Mouse (Mus musculus) left cerebral cortex, adult 2 months (tissue): ENCODE measurements around the gene Gm43552. TPM values are rescaled to one million over a fixed set of nuclear protein-coding genes. Genes with fewer than 3 reads are reported as not detected.
"Not testable (repeated sequence)": the region's sequence is repeated elsewhere in the genome, so short reads cannot be mapped to it uniquely, and the experiment has no call there.

ENCODE experiments used
- DNase-seq, 2 experiments: peaks; one replicate each; pipeline ENCODE4 v3.0.0; 2021 to 2022; ENCODE audit warnings: low spot score in 2 of 2, mixed read lengths in 1 of 2; ENCODE audit errors: extremely low spot score in 1 of 2
- H3K27ac ChIP-seq: fragments of 200-600 bp; 2 replicates; pipeline ENCODE4 v1.8.1; 2022
- H3K4me3 ChIP-seq: fragments of 200-600 bp; 2 replicates; pipeline ENCODE4 v1.8.1; 2022
- CTCF ChIP-seq: fragments of 200-600 bp; IDR thresholded peaks from 2 replicates; pipeline ENCODE4 v1.8.1; 2022; ENCODE audit warnings: antibody characterized with exemption, mild to moderate bottlenecking, moderate library complexity
- intact Hi-C: fragments of 180-260 bp; cut with DNase I; formaldehyde crosslinking; loops from one replicate; pipeline ENCODE4 v1.15.1; 2025
- total RNA-seq, 2 experiments: library from RNA; stranded (reverse); gene quantifications; 2 replicates each; pipeline ENCODE4 v1.2.3; 2021

Gm43552 gene
- total RNA-seq, 2 experiments from 2014 or later, result not detected

GRCm38 (mm10) chr5:65487381-65487780 is 5.3 kb downstream of the Gm43552 start:
- Histone ChIP-seq H3K27ac (no peak overlapping the region), H3K4me3 (no peak overlapping the region)
- no peak for TF ChIP-seq CTCF
- no peak for DNase-seq
- intact Hi-C loops, result no loop called here

- DNase-seq, result no peak
- TF ChIP-seq CTCF, result no peak
- Histone ChIP-seq H3K4me3 (no peak overlapping the region), H3K27ac (no peak overlapping the region)
- intact Hi-C loops, result no loop called here
These were observed 6.1 kb downstream of the Gm43552 start for GRCm38 (mm10) chr5:65486514-65486913.

- H3K4me3 ChIP-seq, result no peak overlapping the region
- no peak for TF ChIP-seq CTCF
- no peak overlapping the region for H3K27ac ChIP-seq
- no peak for DNase-seq
- intact Hi-C loops, result no loop called here
These were observed 9.6 kb downstream of the Gm43552 start for GRCm38 (mm10) chr5:65482996-65483395.

GRCm38 (mm10) chr5:65480511-65480910 is 12.1 kb downstream of the Gm43552 start:
- no peak for DNase-seq
- Histone ChIP-seq H3K4me3 (no peak overlapping the region), H3K27ac (0 out of 2 replicates have a peak overlapping the region, but pooled peaks have one; percentile 26)
- intact Hi-C loops, result no loop called here
- TF ChIP-seq CTCF, result no peak

GRCm38 (mm10) chr5:65479681-65480445 is 12.8 kb downstream of the Gm43552 start:
- no peak for DNase-seq
- H3K27ac ChIP-seq, result no peak overlapping the region
- intact Hi-C loops, result no loop called here
- H3K4me3 ChIP-seq, result no peak overlapping the region
- TF ChIP-seq CTCF, result no peak

GRCm38 (mm10) chr5:65478224-65478623 is 14.4 kb downstream of the Gm43552 start:
- Histone ChIP-seq H3K4me3 (no peak overlapping the region), H3K27ac (no peak overlapping the region)
- peak; percentile 38 for TF ChIP-seq CTCF
- no peak for DNase-seq
- intact Hi-C loops, result no loop called here

GRCm38 (mm10) chr5:65476739-65477138 is 15.9 kb downstream of the Gm43552 start:
- H3K27ac ChIP-seq, H3K4me3 ChIP-seq, intact Hi-C loops, DNase-seq: not testable (repeated sequence)

GRCm38 (mm10) chr5:65475806-65476205 is 16.8 kb downstream of the Gm43552 start:
- no peak for TF ChIP-seq CTCF
- Histone ChIP-seq H3K4me3 (no peak overlapping the region), H3K27ac (no peak overlapping the region)
- DNase-seq, result no peak
- intact Hi-C loops, result no loop called here

- no peak for TF ChIP-seq CTCF
- no peak for DNase-seq
- Histone ChIP-seq H3K27ac (no peak overlapping the region; the same call in 1 of the 2 replicates), H3K4me3 (no peak overlapping the region)
- intact Hi-C loops, result no loop called here
These were observed 22.9 kb downstream of the Gm43552 start for GRCm38 (mm10) chr5:65469766-65470165.

- intact Hi-C loops, result no loop called here
- DNase-seq, result no peak
These were observed 25.7 kb downstream of the Gm43552 start for GRCm38 (mm10) chr5:65466911-65467310.

GRCm38 (mm10) chr5:65460361-65460760 is 32.3 kb downstream of the Gm43552 start:
- no peak for TF ChIP-seq CTCF

More at GRCm38 (mm10) chr5:65466911-65467310, 25.7 kb downstream of the Gm43552 start:
- no peak for TF ChIP-seq CTCF
- no peak overlapping the region for H3K4me3 ChIP-seq
- no peak overlapping the region for H3K27ac ChIP-seq

GRCm38 (mm10) chr5:65459454-65459853 is 33.2 kb downstream of the Gm43552 start:
- no peak overlapping the region for H3K4me3 ChIP-seq
- intact Hi-C loops, result no loop called here
- DNase-seq, result no peak
- TF ChIP-seq CTCF, result no peak
- H3K27ac ChIP-seq, result no peak overlapping the region

More at GRCm38 (mm10) chr5:65460361-65460760, 32.3 kb downstream of the Gm43552 start:
- Histone ChIP-seq H3K4me3 (no peak overlapping the region), H3K27ac (no peak overlapping the region)
- no peak for DNase-seq
- intact Hi-C loops, result no loop called here

- no peak for DNase-seq
- H3K27ac ChIP-seq, result no peak overlapping the region
These were observed 34.8 kb downstream of the Gm43552 start for GRCm38 (mm10) chr5:65457846-65458245.

More at GRCm38 (mm10) chr5:65457846-65458245, 34.8 kb downstream of the Gm43552 start:
- no peak overlapping the region for H3K4me3 ChIP-seq
- intact Hi-C loops, result no loop called here
- TF ChIP-seq CTCF, result no peak
